Mouse (Mus musculus) cerebellum, adult 8-10 months (tissue): ENCODE measurements around the gene Nmt1.
A peak's percentile ranks its signal among the peaks of the same experiment; 100 is the strongest.

ENCODE experiments used
- DNase-seq: peaks from one replicate; pipeline ENCODE4 v3.0.0; 2022

Nmt1 gene

DNA sequence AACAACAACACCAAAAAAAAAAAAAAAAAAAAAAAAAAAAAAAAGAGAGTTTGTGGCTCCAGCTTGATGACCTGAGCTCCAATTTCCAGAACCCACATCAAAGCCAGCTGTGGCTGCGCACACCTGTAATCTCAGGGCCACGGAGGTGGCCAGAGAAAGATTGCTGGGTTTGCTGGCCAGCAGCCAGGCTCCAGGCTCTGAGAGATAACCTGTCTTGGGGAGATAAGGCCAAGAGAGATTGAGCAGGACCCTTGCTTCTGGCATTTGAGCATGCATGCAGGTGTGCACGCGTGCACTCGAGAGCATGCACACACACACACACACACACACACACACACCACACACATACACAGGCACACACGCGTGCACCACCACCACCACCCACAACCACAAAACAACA, 65.3 kb downstream of the Nmt1 start:
- DNase-seq: no peak

DNA sequence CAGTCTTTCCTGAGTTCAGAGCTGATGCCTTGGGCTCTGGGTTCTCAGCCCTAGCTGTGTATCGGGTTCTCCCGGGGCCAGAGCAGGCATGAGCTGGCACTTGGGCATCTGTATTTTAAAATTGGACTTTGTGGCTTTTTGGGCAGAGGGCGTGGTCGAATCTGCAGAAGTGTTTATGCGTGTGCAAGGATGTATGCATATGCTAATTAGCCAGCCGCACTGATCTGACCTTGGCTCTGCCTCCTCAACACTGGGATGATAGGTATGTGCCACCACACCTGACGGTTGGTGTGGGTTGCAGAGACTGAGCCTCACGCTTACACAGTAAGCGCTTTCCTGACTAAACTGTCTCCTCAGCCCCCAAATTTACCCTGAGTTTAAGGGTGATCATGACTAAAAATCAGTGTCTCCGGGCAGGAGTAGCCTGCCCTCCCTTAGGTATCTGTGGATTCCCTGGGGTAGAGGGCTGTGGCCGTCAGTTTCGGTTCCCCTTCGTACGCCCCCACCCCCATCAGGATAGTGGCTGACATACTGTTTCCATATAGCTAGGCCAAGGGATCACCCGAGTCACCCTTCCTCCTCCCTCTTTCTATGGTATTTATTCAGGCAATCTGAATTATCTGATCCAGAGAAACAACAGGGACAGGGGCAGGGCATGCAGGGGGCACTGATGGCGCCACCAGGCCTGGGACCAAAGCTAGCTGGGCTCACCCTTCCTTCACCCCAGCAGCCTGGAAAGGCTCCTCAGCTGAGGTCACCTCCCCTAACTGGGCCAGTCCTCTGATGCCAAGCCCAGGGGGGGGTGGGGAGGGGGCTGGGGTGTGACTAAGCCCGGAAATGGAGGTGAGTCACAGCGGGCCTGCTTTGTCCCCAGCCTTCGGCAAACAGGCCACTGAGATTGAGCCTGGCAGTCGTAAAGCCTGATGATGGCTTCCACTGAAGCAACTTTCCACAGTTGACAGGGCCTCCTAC, 66.2 kb downstream of the Nmt1 start:
- DNase-seq: no peak

DNA sequence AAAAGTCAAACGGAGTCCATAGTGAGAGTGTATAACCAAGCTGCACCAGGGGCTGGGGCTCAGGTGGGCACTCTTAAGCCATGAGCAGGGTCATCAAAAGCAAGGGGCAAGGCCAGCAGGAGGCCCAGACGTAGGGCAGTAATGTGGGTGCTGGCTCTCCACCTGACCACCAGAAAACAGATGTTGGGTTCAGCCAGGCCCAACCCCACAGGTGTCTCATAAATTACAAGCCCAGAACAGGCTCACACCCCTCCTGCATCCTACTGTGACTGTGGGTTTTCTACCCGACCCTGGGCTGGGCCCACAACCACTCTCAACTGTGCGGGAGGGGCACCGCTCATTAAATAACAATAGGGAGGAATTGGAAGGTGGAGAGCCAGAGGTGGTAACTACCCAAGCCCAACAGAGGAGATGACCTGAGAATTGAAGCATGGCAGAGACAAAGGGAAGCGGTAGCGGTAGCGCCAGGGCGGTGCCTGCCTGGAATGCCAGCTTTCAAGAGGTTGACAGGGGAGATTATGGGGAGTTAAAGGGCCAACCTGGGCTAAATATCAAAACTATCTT, 67.2 kb downstream of the Nmt1 start:
- DNase-seq: no peak

DNA sequence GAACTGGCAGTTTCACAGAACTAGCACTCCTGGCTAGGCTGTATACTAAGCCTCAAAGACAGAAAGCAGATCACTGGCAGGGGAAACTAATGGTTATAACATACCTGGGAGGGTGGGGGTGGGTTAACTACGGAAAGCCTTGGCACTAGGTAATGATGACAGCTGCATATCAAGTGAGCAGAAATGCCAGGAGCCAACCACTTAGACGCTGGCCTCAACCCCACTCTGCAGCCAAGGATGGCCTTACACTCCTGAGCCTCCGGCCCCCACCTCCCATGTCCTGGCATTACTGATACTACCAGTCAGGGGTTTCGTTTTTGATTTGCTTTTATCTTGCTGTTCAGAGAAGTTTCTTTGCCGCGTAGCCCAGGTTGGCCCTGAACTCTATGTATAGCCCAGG, 67.8 kb downstream of the Nmt1 start:
- DNase-seq: no peak

DNA sequence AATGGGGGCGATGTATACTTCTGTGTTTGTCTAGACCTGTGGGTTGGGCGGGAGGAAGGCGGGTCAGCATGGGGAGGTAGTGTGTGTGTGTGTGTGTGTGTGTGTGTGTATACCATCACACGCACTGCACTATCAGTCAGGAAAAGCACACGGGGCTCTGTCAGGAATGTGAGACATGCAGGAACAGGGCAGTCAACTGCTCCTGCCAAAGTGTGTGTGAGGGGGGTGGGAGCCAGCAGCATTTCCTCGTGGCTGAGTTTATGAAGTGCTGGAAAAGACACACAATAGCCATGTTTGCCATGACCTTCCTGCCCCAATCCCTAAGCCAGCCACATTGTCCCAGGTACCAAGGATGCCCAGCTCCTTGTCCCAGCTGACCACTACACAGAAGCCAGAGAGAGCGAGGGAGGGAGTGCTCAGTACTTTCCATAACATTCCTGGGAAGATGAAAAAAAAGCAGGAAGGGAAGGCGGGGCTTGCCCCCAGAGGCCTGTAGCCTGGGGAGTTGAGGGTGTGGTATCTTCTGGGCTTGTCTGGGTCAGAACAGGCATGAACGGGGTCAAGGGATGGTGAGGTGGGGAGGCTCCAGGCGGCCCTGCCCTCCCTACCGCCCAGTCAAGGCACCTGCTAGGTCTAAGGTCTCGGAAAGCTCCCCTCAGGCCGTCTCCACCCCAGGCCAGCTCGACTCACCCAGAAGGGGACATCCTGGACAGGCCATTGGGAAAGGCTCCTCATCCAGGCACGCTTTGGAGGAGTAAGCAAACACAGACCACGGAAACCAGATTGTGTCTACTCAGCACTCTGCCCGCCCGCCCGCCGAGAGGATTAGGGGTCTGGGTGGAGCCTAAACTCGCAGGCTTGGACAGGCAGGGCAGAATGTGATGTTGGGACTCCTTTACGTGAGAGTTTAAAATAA, 69.2 kb downstream of the Nmt1 start:
- DNase-seq: no peak

DNA sequence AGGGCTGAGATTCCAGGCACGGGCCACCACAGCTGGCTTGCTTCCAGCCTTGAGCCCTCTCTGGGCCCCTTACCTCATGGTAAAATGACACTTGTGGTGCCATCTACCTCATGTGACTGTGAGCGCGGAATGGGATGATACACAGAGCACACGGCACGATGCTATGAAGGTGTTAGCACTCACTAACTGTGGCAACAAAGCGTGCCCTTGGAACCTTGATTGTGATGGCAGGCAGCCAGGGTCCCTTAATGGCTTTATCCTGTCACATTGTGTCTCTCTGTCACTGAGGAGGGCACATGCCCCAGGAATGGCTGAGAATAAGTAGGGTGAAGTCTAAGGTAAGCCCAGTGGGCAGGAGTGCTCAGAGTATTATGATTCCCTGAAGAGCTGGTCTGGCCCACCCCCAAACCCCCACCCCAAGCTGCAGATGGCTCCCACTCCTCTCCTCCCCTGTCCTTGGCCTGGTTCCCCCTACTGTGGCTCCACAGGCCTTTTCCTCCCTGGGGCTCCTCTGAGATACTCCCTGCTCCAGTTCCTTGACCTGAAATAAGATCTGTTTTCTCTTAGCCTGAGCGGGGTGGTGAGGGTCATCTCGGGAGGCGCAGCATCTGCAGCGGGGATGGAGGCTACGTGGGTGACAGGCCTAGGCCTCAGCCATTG, 70.7 kb downstream of the Nmt1 start:
- peak; percentile 32 for DNase-seq

DNA sequence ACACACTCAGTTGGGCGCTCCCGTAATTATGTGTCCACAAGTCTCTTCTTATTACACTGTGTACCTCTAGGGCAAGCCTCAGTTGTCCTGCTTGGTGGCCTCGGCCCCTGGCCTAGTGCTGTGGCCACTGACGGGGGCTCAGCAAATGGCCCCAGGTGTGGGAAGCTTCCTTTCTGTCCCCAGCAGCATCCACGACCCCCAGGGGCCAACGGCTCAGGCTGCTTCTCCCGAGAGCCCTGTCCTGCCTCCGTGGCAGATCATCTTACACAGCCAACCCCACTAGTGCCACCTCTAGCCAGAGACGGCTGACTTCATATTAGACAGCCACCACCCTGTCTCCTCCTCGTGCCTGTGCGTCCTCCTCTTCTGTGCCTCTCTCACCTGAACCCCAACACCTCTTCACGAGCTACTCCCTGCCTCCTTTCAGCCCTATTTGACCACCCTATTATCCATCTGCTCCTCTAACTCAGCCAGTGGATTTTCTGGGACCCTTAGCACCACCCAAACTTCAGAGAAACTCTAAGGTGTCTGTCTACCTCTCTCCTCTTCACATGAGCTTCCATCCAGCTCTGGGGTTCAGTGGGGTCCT, 71.5 kb downstream of the Nmt1 start:
- no peak for DNase-seq

DNA sequence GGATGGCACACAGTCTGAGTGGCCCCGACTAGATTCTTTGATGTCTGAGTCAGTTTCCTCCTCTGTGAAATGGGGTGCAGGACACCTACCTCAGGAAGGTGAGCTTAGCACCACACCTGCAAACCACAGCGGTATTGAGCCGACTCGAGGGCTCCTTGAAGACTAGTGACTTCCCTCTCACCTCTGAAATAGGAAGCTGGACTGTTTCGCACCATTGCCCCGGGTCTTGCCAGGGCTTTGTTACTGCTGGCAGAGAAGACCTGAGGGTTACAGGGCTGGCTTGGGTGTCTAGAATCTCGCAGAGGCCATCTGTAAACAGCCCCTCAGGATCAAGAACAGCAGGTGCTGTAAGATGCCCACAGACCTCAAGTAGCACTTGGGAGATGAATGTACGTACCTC, 72.4 kb downstream of the Nmt1 start:
- DNase-seq: peak; percentile 38

DNA sequence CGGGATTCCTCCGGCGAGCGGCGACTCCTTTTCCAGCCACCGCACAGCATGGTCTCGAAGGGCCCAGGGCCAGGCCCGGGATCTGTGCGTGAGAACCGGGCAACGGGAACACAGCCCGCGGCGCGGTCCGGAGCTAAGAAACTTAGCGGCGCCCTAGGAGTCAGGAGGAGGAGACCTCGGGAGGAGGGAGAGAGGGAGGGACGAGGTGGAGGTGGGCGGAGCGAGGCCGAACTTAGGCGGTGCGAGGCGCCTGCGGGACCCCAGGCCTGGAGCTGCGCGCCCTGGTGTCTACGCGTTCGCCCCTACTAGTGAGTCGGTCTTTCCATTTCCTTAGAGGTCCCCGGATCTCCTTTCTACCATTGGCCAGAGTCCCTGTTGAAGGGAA, 73.5 kb downstream of the Nmt1 start, which contains the start of the genes Plcd3 and Acbd4:
Plcd3 (minus strand) TSS at position 178 of the 385 bp plus-strand sequence.
Acbd4 (plus strand) TSS at position 202 of the 385 bp plus-strand sequence.
- DNase-seq: peak; percentile 81

DNA sequence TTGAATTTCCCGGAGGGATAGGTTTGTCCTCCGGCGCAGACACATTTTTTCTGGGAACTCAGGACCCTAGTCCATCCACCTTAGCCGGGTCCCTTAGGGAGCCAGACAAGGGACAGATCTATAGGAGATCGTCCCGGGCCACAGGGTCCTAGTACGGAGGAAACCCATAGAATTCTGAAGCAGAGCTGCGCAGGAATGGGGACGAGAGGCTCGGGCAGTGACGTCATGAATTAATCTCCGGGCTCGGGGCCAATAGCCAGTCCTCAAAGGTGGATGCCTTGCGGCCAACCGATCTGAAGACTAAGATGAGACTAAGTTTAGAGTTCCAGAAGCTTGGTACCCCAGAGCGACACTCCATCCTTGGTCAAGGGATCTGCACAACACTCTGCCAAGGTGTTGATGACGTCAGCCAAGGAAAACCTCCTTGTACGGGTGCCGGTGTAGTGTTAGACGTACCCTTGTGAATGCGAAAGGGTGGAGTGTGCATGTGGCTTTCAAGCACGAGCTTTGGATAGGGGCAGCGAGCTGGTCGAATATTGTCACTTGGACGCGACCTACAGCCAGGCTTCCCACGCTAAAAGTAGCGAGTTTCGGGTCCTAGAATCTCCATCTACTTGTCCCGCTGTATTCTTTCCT, 74.0 kb downstream of the Nmt1 start:
- DNase-seq: peak; percentile 86

DNA sequence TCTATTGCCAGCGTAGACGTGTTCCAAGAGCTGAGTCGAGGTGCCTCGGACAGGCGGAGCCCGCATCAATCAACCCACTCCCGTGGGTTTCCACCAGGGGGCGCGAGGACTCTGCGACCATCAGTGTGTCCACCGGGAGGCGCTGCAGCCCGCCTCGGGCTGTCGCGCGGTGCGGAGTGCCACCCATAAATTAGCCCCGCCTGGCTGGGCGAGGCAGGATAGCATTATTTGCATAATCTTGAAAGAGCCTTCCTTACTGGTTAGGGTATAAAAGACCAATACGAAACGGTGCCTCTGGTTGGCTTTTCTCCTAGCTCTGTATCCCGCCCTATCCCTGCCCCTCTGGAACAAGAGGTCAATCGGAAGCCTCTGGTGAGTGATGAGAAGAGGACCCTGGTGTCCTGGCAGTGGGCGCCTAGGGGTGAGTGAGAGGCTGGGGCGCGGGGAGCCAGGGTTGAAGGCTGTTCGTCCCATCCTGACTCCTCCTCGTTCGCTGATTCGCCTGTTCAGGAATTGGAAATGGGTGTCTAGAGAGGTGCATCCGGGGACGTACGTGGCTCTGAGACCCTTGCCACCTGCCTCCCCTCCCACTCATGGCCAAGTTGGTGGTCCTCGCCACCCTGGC, 74.8 kb downstream of the Nmt1 start:
- peak; percentile 99 for DNase-seq

DNA sequence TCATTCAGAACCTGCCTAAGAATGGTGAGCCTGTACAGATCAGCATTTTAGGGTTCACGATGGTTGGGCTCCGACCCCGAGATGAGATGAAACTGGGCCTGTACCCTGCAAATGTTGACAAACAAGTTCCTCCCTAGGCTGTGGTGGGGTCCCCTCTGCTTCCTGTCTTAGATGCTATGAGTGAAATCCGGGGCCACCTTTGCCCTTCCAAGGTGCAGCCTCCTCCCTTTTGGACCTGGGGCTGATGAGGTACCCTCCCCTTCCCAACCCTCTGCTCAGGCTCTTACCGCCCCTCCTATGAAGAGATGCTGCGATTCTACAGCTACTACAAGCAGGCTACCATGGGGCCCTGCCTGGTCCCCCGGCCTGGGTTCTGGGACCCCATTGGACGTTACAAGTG, 75.6 kb downstream of the Nmt1 start:
- DNase-seq: peak; percentile 37

DNA sequence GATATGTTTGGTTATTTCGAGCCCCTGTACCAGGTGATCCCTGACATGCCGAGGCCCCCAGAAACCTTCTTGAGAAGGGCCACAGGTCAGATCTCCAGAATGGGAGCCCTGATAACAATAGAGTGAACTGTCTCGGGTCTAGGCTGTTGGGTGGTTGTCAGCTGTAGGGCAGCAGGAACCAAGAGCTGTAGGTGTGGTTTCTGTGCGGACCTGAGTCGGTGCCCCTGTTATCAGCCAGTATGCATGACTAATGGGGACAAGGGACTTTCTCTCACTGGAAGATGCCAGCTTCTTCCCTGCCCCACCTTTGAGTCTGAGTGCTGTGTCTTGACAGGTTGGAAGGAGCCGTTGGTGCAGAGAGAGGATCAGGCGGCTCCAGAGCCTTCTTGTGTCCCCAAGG, 76.5 kb downstream of the Nmt1 start:
- no peak for DNase-seq

DNA sequence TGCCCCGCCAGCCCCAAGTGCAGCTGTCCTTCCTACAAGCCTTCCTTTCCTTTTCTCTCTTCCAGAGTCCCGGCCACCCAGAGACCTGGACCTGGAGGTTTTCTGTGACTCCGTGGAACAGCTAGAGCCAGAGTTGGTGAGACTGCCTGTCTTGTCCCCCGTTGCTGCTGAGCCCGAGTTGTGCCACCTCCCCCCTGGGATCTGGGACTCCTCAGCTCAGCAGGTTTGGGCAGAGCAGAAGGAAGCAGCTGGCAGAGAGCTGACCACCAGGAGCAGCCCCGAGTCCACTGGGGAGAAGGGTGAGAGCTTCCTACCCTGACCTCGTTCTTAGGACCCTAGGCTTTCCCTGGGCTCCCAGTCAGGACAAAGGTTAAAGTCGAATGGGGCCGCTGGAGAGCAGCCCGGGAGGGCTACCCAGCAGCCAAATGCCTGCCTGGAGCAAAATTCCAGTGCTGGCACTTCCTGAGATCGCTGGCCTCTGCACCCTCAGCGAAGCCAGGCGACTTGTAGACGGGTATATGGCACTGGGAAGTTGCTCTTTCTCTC, 77.3 kb downstream of the Nmt1 start:
- no peak for DNase-seq

DNA sequence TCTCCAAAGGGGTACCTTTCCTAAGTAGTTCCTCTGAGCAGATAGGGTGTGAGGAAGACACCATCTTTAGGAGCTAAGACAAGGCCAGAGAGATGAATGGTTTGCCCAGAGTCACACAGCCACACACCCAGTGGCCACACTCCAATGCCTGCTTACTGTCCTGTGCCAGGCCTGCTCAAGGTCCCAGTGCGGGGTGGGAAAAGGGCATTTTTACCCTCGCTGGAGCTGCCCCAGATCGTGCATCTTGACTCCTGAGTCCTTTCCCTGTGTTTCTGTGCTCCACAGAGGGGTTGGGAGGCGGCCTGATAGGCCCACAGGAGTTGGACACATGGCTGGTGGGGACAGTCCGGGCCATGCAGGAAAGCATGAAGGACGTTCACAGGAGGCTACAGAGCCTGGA, 77.8 kb downstream of the Nmt1 start:
- no peak for DNase-seq

DNA sequence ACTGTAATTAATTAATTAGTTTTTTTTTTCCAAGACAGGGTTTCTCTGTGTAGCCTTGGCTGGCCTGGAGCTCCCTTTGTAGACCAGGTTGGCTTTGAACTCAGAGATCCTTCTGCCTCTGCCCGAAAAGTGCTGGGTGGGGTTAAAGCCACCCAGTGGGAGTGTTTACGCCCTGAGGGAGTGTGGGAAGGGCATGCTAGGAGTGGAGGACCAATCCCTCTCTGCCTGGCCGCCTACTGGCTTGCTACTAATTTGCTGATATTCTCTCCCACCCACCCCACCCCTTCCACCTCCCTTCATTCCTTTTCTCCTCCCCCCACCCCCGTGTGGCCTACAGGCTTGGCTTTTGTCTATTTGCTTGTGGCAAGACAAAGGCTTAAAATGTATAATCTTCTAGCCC, 78.4 kb downstream of the Nmt1 start:
- DNase-seq: no peak

DNA sequence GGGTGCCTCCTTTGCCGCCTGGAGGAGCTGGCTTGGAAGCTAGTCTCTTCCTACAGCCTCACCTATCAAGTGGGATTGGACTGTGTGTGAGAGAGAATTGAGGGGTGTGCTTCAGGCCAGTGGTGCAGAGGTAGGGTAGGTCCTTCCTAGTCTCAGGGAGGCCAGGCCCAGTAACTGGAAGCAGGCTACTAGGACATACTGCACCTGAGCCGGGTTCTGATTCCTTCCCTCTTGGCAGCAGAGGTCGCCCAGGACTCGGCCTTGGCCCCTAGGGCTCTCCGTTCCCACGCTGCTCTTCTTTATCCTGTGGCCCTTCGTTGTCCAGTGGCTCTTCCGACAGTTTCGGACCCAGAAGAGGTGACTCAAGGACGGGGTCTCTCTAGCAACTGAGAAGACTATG, 83.3 kb downstream of the Nmt1 start:
- DNase-seq: no peak

DNA sequence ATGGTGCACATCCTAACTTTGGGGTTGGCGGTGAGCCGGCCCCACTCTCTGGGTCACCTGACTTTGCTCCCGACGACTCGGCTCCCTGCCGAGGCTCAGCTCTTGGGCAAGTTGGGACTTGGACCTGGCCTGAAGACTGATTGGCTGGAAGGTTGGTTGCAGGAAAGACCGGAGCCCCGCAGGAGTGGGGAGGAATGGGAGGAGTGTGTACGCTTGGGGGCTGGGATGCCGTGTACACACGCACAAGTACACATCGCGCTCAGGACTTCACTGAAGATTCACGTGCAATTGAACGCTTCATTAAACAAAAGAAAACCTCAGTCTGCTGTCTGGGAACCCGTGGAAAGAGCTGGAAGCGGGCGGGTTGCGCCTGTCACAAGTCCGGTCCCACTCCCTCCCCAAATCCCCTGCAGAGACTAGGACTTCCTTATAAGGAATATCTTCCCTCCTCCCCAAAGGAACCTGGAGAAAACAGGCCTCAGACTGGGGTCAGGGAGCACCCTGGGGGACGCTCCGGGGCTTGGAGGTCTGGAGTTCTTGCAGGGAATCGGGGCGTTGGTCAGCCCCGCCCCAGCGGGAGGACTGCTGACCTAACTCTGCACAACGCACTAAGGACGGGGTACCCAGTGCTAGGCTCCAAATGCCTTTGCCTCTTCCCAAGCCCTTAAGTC, 84.0 kb downstream of the Nmt1 start:
- DNase-seq: peak; percentile 49

DNA sequence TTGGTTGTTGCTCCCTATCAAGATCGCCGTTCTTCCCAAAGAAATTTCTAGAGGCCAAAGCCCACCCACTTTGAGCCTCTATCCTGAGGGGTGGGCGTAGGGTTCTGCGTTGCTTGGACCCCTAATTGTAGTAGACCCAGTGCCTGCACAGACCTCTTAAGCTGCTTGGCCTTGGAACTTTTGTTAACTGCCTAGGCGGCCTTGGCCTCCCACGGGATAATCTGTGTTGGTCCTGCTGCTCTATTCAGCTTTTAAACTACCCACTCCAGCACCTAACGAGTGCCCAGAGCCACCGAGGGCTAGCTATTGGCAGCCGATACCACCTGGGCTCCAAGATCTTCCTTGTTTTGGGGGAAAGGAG, 84.5 kb downstream of the Nmt1 start:
- peak; percentile 45 for DNase-seq

DNA sequence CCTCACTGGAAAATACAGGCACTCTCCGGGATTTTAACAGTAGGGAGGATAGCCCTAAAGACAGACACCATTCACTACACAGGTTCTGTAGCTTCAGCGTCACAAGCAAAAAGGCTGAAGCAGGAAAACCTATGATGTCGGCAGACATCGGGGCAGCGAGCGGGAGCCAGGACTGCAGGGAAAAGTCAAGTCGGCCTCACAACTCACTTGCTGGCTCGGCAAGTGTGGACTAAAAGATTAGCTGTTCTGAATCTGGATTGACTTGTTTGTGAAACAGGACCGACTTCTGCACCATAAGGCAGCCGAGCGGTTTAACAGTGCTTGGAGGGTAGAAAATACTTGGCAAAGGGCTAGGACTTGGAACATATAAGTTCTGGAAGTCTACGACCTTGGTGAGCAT, 85.0 kb downstream of the Nmt1 start:
- DNase-seq: peak; percentile 30

DNA sequence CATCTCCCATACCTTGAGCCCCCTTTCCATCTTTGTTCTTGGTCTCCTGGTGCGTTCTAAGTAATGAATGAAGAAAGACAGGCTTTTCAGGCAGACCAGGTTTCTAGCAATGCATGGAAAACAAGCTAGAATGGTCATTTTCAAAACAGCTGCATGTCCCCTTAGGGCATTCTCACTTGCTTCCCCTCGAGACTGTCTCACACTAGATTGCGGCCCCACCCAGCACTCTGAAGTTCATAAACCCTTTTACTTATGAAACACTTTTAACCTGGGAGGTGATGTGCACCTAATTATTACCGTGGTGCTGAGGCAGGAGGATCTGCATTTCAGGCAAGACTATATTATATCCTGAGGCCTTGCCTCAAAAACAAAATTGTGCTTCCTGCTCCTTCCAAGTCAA, 85.8 kb downstream of the Nmt1 start:
- peak; percentile 33 for DNase-seq
